Mouse (Mus musculus) CH12.LX (cell line): ENCODE measurements around the gene Erbb2. TPM values are rescaled to one million over a fixed set of nuclear protein-coding genes. Genes with fewer than 3 reads are reported as not detected.

Source experiments
- DNase-seq: peaks from one replicate; pipeline ENCODE4 v3.0.0-alpha.2; 2013; ENCODE audit errors: extremely low read depth
- H3K27ac ChIP-seq: 2 replicates; pipeline ENCODE4 v1.5.1; 2012; ENCODE audit warnings: low read depth, mild to moderate bottlenecking, control low read depth, moderate library complexity; ENCODE audit not compliant: insufficient read depth
- H3K27me3 ChIP-seq: replicated peaks from 2 replicates; pipeline ENCODE3; 2012; ENCODE audit warnings: inconsistent platforms
- H3K36me3 ChIP-seq, 2 experiments: replicated peaks in 1 of 2; 2 replicates each; pipeline versions ENCODE3 to v1.6.1; 2012; ENCODE audit warnings: inconsistent platforms in 1 of 2, low read length in 1 of 2, mild to moderate bottlenecking in 1 of 2, mixed read lengths in 1 of 2, moderate library complexity in 1 of 2; ENCODE audit not compliant: control insufficient read depth in 1 of 2, insufficient read depth in 1 of 2
- H3K4me1 ChIP-seq, 2 experiments: 2 replicates each; pipeline ENCODE4 v1.6.1; 2012; ENCODE audit warnings: inconsistent platforms in 1 of 2, moderate library complexity in 1 of 2; ENCODE audit not compliant: insufficient read depth in 2 of 2, control insufficient read depth in 1 of 2
- H3K4me2 ChIP-seq: 2 replicates; pipeline ENCODE4 v1.6.1; 2012; ENCODE audit warnings: low read depth, mild to moderate bottlenecking, control low read depth; ENCODE audit not compliant: poor library complexity, insufficient read depth, severe bottlenecking
- H3K4me3 ChIP-seq, 3 experiments: fragments of 150-350 bp in 1 of 3; sonication (generic) in 1 of 3; replicated peaks in 1 of 3; 2 replicates each; pipeline versions ENCODE3 to v1.5.1; 2011 to 2012; ENCODE audit warnings: low read depth in 2 of 3, low read length in 2 of 3, mild to moderate bottlenecking in 2 of 3, moderate library complexity in 2 of 3, control low read depth in 1 of 3, improper control_type of control experiment in 1 of 3, inconsistent platforms in 1 of 3, mixed read lengths in 1 of 3; ENCODE audit not compliant: poor library complexity in 1 of 3
- H3K79me2 ChIP-seq: replicated peaks from 2 replicates; pipeline ENCODE4 v1.6.1; 2012; ENCODE audit warnings: mild to moderate bottlenecking, moderate library complexity; ENCODE audit not compliant: control insufficient read depth, poor library complexity, insufficient read depth, severe bottlenecking; ENCODE audit errors: extremely low read depth
- H3K9ac ChIP-seq: 2 replicates; pipeline ENCODE4 v1.6.1; 2012; ENCODE audit warnings: low read depth, mild to moderate bottlenecking, control low read depth, moderate library complexity; ENCODE audit not compliant: insufficient read depth
- H3K9me3 ChIP-seq: replicated peaks from 2 replicates; pipeline ENCODE3; 2012; ENCODE audit warnings: low read length, inconsistent platforms, mixed read lengths
- CHD1 ChIP-seq: IDR thresholded peaks from 2 replicates; pipeline ENCODE4 v1.6.1; 2012; ENCODE audit warnings: low read depth, low read length, improper control_type of control experiment, inconsistent platforms
- CTCF ChIP-seq, 2 experiments: IDR thresholded peaks in 1 of 2; conservative IDR thresholded peaks in 1 of 2; 2 replicates each; pipeline ENCODE4 v1.5.1; 2011 to 2012; ENCODE audit warnings: low read depth in 2 of 2, low read length in 2 of 2, improper control_type of control experiment in 1 of 2, inconsistent platforms in 1 of 2, mild to moderate bottlenecking in 1 of 2, moderate library complexity in 1 of 2
- EP300 ChIP-seq: IDR thresholded peaks from 2 replicates; pipeline ENCODE4 v1.6.1; 2011; ENCODE audit warnings: low read length, improper control_type of control experiment
- ETS1 ChIP-seq: conservative IDR thresholded peaks from 2 replicates; pipeline ENCODE4 v1.6.1; 2012; ENCODE audit warnings: low read depth, mild to moderate bottlenecking, inconsistent platforms, low read length, improper control_type of control experiment, moderate library complexity
- GABPA ChIP-seq: IDR thresholded peaks from 2 replicates; pipeline ENCODE4 v1.6.1; 2012; ENCODE audit warnings: low read depth, low read length, improper control_type of control experiment, inconsistent platforms; ENCODE audit not compliant: insufficient replicate concordance
- JUND ChIP-seq: conservative IDR thresholded peaks from 2 replicates; pipeline ENCODE4 v1.6.1; 2011; ENCODE audit warnings: low read depth, low read length, improper control_type of control experiment
- KAT2A ChIP-seq: IDR thresholded peaks from 2 replicates; pipeline ENCODE4 v1.6.1; 2012; ENCODE audit warnings: low read length, improper control_type of control experiment, inconsistent platforms; ENCODE audit not compliant: insufficient replicate concordance
- MAFK ChIP-seq: IDR thresholded peaks from 2 replicates; pipeline ENCODE4 v1.6.1; 2011; ENCODE audit warnings: low read length, improper control_type of control experiment; ENCODE audit not compliant: insufficient replicate concordance
- MEF2A ChIP-seq: IDR thresholded peaks from 2 replicates; pipeline ENCODE4 v1.6.1; 2014; ENCODE audit warnings: low read depth, mild to moderate bottlenecking, inconsistent platforms, low read length, improper control_type of control experiment, borderline replicate concordance
- NELFE ChIP-seq: IDR thresholded peaks from 2 replicates; pipeline ENCODE4 v1.6.1; 2011; ENCODE audit warnings: low read depth, low read length, improper control_type of control experiment
- NRF1 ChIP-seq: IDR thresholded peaks from 2 replicates; pipeline ENCODE4 v1.6.1; 2014; ENCODE audit warnings: low read depth, mild to moderate bottlenecking, inconsistent platforms, low read length, improper control_type of control experiment, moderate library complexity
- PAX5 ChIP-seq: IDR thresholded peaks from 2 replicates; pipeline ENCODE4 v1.6.1; 2012; ENCODE audit warnings: low read length, inconsistent platforms, mixed read lengths
- POLR2A ChIP-seq: IDR thresholded peaks from 2 replicates; pipeline ENCODE4 v1.6.1; 2011; ENCODE audit warnings: low read depth, mild to moderate bottlenecking, improper control_type of control experiment, low read length
- POLR2AphosphoS2 ChIP-seq: IDR thresholded peaks from 2 replicates; pipeline ENCODE4 v1.6.1; 2011; ENCODE audit warnings: low read depth, low read length, improper control_type of control experiment
- SIN3A ChIP-seq: IDR thresholded peaks from 2 replicates; pipeline ENCODE4 v1.6.1; 2012; ENCODE audit warnings: low read length, improper control_type of control experiment, inconsistent platforms
- SMC3 ChIP-seq: IDR thresholded peaks from 2 replicates; pipeline ENCODE4 v1.6.1; 2011; ENCODE audit warnings: low read depth, low read length, improper control_type of control experiment
- TCF12 ChIP-seq: IDR thresholded peaks from 2 replicates; pipeline ENCODE4 v1.6.1; 2014; ENCODE audit warnings: low read depth, mild to moderate bottlenecking, inconsistent platforms, low read length, improper control_type of control experiment
- UBTF ChIP-seq: IDR thresholded peaks from 2 replicates; pipeline ENCODE4 v1.6.1; 2012; ENCODE audit warnings: low read depth, mild to moderate bottlenecking, inconsistent platforms, low read length, improper control_type of control experiment, moderate library complexity
- USF1 ChIP-seq: IDR thresholded peaks from 2 replicates; pipeline ENCODE4 v1.6.1; 2014; ENCODE audit warnings: low read depth, mild to moderate bottlenecking, inconsistent platforms, low read length, improper control_type of control experiment
- USF2 ChIP-seq: conservative IDR thresholded peaks from 2 replicates; pipeline ENCODE4 v1.6.1; 2011; ENCODE audit warnings: low read depth, low read length, improper control_type of control experiment
- ZC3H11A ChIP-seq: IDR thresholded peaks from 2 replicates; pipeline ENCODE4 v1.6.1; 2012; ENCODE audit warnings: low read depth, mild to moderate bottlenecking, inconsistent platforms, low read length, improper control_type of control experiment
- dilution Hi-C: fragments of 300-500 bp; cut with MboI; formaldehyde crosslinking; loops from 2 replicates; pipeline ENCODE4 v1.14.3; 2020; ENCODE audit warnings: low sequenced_read_pairs; ENCODE audit not compliant: extremely low pct_unique_long_range_greater_than_20kb, extremely low pct_ligation_motif_present
- in situ Hi-C: fragments of 300-500 bp; cut with MboI; formaldehyde crosslinking; loops from 3 replicates; pipeline ENCODE4 v1.14.3; 2019; ENCODE audit warnings: low sequenced_read_pairs, low pct_ligation_motif_present, low pct_unique_long_range_greater_than_20kb, mixed read lengths
- polyA plus RNA-seq: library from polyadenylated mRNA; unstranded; fragments of >175 nt; gene quantifications from 2 replicates; pipeline ENCODE4 v1.2.1, GENCODE M21; 2012; ENCODE audit warnings: low read depth; ENCODE audit not compliant: insufficient read length
- total RNA-seq, 2 experiments: library from RNA; depleted of rRNA; stranded (reverse); fragments of 300-350 nt in 1 of 2; fragments of >200 nt in 1 of 2; gene quantifications; 2 replicates each; pipeline ENCODE4 v1.2.3; 2012 to 2014

The Erbb2 gene
- total and polyA plus RNA-seq, 3 experiments, result 0.06 to 0.17 TPM; not detected in 1

DNA sequence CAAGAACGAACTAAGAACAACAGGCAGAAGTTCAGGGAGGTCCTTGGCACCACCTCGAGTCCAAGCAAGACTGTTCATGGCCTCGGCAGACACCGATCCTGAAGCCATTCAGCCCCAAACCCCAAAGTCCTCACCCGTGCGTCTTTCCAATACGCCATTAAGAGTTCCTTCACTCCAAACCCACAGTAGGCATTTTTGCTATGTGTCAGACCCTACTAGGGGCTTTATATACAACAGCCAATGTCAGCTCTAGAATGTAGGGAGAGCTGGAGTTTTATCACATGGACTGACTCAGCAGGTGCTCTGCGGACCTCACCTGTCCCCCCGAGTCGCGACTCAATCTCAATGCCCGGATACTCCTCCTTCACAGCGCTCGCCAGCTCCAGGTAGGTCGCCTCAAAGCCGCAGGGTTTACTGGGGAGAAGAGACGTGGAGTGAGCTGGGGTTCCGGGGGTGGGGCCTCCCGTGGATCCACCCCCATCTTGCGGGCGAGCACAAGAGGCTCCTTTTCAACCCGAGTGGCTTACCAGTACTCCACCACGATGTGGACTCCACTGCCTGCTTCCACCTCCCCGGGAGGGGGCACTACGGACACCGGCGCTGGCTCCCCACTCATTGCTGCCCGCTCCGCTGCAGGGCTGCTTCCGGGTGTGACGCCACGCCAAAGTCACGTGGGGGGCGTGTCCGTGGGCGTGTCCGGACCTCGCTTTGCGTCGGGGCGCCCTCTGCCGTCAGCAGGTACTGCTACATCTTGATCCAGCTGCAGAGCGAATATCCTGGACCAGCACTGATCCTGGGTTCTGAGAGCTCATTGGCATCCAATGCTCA, 26.3 kb downstream of the Erbb2 start, which contains the start of gene Mien1 (continued):
- TF ChIP-seq NELFE (peak; percentile 83), ETS1 (peak; percentile 46), PAX5 (no peak), USF1 (peak; percentile 99), GABPA (no peak), POLR2AphosphoS2 (peak; percentile 84; the same call in 1 of the 2 replicates), SIN3A (peak; percentile 96), CHD1 (no peak), MEF2A (peak; percentile 80; the same call in 1 of the 2 replicates), USF2 (peak; percentile 97), TCF12 (peak; percentile 93), NRF1 (peak; percentile 29; the same call in 1 of the 2 replicates), POLR2A (peak; percentile 78), SMC3 (peak; percentile 82), UBTF (no peak)

GRCm38 (mm10) chr11:98443688-98444087, 31.4 kb downstream of the Erbb2 start:
- Histone ChIP-seq H3K4me2 (no peak overlapping the region), H3K27ac (no peak overlapping the region), H3K9me3 (peaks cover 6% of the 10 kb centered on the region), H3K9ac (no peak overlapping the region), H3K27me3 (no peaks in the 10 kb centered on the region), H3K4me3 (no peak overlapping the region), H3K4me1 (peaks cover 3 to 18% of the 10 kb centered on the region in 2 experiments), H3K36me3 (no peaks in the 10 kb centered on the region), H3K79me2 (no peaks in the 10 kb centered on the region)
- DNase-seq, result no peak
- dilution Hi-C loops (no loop called here), in situ Hi-C loops (no loop called here)
- TF ChIP-seq USF1 (no peak), NELFE (no peak), KAT2A (no peak), POLR2AphosphoS2 (no peak), TCF12 (no peak), GABPA (no peak), CTCF (conservative IDR thresholded peaks at IDR 0.05 in 1 of 2, IDR thresholded peaks at IDR 0.05 in 1 of 2; ENCODE audit: low read depth in 2 of 2, low read length in 2 of 2) (no peak), MAFK (no peak), EP300 (no peak), JUND (no peak), USF2 (no peak), SMC3 (no peak; the same call in 1 of the 2 replicates), ZC3H11A (no peak)
